Mouse (Mus musculus) liver (tissue): ENCODE data around the gene Cyp39a1.

Source experiments
- DNase-seq: peaks from one replicate; pipeline ENCODE4 v3.0.0-alpha.2; 2020; ENCODE audit warnings: mixed read lengths

Cyp39a1 gene

DNA sequence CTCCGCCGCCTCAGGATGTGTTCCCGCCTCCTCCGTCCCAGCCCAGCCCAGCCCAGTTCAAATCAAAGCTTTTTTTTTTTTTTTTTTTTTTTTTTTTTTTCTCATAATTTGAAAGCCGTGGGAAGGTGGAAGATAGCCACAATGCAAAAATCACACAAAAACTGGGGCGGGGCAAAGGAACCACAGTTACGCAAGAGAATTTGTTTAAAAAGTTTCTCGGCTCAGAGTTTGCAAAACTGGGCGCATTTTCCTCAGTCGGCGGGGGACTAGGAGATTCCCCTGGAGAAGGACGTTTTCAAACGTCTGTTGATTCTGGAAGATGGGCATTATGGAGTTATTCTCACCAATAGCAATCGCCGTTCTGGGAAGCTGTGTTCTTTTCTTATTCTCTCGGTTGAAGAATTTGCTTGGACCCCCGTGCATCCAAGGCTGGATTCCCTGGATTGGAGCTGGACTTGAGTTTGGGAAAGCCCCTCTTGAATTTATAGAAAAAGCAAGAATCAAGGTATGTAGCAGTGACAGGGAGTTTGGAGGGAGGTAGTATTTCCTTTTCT is at the start of gene Cyp39a1:
Gene Cyp39a1, plus strand, starts transcription at position 136 of the 554 bp plus-strand sequence.
- DNase-seq: no peak

DNA sequence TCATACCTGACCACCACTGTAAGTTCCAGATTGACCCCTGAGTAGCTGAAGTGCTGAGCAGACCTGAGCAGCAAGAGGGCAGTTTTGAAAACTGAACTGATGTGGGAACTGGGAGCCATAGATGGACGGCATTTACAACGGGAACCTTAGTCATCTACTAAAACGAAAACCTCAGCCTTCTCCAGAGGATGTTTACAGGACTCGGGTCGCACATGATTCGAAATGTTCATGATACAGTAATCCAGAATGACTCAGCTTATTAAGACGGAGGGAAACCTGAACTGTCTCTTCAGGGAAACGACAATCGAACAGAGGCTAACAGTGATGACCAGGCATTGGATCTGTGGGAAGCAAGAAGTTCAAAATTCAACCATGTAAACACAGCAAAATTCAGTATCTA is 48.1 kb upstream of the Cyp39a1 start:
- DNase-seq: no peak

- DNase-seq: no peak
Observed at GRCm38 (mm10) chr17:43622076-43622475, 45.1 kb upstream of the Cyp39a1 start.

GRCm38 (mm10) chr17:43628246-43628645 is 39.0 kb upstream of the Cyp39a1 start:
- no peak for DNase-seq

- DNase-seq: no peak
Observed at GRCm38 (mm10) chr17:43629026-43629495, 38.2 kb upstream of the Cyp39a1 start.

DNA sequence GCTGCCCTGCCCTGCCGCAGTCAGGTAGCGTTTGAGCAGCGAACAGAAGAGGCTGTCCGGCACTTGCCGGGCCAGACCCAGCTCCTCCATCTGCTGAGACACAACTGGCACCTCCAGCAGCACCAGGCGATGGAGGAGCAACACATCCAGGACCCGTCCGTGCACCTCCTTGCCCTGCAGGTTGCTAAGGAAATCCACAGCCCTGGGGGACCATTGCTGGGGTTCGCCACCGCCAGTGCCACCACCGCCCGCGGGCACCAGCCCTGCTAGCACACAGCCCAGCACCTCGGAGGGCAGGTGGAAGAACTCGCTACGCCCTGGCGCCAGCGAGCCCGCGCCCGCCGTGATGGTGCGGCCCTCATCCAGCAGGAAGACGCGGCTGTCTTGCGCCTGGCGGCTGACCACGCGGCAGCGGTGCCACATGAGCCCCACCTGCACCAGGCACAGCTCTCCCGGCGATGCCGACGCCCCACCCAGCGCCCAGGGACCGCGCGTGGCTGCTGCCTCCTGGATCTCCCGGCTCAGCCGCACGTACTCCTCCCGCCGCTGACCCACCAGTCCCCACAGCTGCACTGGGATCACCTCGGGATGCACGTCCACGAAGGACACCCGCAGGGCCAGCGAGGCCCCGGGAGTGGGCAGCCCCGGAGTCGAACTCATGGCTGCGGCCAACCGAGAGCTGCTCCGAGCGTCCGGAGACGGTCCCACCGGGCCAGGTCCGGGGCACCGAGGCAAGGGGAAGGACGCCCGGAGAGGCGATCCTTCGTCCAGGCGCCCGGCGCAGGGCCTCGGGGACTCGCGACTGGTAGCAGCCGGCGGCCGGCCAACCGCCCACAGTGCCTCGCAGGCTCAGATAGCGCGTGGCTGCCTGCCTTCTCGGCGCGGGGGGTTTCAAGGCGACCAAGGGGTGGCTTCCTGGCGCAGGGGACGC is 37.5 kb upstream of the Cyp39a1 start, which contains the start of gene Tdrd6:
Gene Tdrd6, minus strand, starts transcription at position 804 of the 931 bp plus-strand sequence.
- DNase-seq: no peak

DNA sequence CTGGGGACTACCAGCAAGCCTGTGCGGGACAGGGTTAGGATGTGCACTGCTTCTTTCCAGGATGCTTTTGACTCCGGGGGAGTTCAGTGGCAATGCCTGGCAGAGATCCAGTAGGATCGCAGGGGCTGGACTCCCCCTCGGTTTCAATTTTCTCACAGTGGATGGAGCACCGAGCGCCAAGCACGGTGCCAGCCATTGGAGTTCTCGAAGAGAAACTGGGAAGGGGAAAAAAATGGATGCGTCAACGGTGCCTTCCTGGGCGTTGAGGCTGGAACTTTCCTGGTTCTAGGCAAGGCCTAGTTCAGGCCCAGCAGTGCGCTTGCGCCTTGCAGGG is 36.8 kb upstream of the Cyp39a1 start:
- no peak for DNase-seq

DNA sequence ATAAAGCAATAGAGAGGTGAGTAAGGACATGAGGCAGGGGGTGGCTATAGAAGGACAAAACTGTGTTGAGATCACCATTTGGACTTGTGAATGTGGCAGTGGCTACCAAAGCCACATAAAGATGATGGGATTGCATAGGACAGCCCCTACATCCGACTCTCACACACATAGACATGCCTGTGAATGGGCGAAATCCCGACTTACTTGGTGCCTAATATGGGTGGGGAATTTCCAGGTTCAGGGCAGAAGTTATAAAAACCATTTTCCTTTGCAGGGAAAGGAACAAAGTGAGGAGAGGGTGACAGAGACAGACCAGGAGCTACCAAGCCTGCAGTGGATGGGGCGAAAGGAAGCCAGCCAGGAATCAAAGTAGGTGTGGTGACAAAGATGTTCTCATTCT is 30.1 kb upstream of the Cyp39a1 start:
- DNase-seq: no peak

GRCm38 (mm10) chr17:43640825-43641224 is 26.4 kb upstream of the Cyp39a1 start:
- DNase-seq: no peak

- no peak for DNase-seq
Observed at GRCm38 (mm10) chr17:43643191-43643590, 24.0 kb upstream of the Cyp39a1 start.

GRCm38 (mm10) chr17:43644375-43644774 is 22.9 kb upstream of the Cyp39a1 start:
- no peak for DNase-seq

- DNase-seq: no peak
Observed at GRCm38 (mm10) chr17:43645136-43645535, 22.1 kb upstream of the Cyp39a1 start.

DNA sequence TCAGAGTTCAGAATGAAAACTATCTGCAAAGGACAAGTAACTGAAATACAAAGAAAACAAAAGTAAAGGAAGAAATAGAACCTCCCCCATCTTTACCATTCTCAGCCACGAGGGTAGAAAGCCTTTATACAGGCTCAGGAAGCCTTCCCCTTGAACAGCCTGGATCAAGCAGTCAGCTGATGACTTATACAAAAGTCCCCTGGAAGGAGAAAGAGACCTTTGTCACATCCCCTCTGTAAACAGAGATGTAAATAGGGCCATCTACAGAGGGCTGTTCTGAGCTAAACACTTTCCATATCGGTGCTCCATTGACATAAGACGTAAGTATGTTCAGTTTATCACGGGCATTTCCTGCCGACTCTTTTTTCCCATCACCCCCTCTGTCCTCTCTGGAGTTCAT is 20.3 kb upstream of the Cyp39a1 start:
- DNase-seq: no peak

- no peak for DNase-seq
Observed at GRCm38 (mm10) chr17:43649641-43650436, 17.4 kb upstream of the Cyp39a1 start.

DNA sequence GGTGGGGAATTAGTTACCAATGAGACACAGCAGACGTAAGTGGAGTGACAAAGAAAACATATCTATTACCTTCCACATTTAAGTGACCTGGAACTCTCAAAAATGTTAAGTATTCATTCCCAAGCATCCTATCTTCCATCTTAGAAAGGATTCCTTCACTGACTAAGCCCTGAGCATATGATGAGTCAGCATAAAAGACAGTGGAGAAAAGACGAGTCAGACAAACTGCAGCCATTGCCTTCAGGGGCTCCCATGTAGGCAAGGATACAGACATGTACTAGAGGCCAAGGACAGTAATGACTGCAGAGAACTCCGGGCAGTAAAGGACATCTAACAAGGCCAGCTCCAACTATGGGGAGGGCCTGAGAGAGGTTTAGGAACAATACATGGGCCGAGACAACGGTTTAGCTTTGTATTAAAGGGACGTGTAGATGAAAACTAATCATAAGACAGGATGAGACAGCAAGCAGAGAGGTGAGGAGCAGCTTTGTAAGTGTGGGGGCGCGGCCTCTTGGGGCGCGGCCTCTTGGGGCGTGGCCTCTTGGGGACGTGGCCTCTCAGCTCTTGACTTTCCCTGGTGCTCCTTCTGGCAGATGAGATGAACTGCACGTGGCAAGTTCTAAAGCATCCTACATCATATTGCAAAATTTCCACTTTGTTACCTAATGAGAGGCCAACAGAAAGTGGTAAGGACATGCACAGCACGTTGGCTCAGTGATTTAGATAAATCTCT is 15.7 kb upstream of the Cyp39a1 start:
- peak; percentile 8 for DNase-seq

DNA sequence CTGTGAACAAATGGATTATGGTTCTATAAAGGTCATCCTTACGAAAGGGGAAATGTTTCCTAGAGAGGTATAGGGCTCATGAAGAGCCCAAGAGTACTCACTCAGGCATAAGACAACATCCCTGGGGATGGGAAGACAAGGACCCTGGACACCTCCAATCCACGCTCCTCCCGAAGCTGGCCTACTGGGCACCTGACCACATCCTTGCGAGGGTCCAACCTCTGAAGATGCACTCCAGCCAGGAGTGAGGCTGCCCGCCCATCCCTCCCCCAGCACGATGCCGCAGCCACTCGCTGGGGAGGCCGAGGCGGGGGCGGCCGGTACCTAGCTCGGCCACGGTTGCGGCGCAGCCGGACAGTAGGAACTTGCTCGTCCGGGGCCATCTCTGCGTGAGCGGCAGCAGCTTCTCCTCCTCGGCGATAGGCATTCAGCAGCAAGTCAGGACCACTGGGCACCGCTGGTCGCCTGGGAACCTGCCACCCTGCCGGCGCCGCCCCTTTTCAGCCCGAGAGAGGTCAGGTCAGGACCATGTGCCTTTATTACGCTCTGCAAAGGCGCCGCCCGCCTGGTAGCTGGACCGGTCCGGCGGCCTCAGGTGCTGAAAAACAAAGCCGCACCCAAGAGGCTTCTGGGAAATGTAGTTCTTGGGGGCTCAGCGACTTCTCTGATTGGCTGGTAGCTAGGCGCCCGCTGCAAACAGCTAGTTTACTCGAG is 492 bp upstream of the Cyp39a1 start, which contains the start of gene Slc25a27:
Gene Slc25a27, minus strand, starts transcription at position 639 of the 714 bp plus-strand sequence.
- DNase-seq: peak; percentile 81

DNA sequence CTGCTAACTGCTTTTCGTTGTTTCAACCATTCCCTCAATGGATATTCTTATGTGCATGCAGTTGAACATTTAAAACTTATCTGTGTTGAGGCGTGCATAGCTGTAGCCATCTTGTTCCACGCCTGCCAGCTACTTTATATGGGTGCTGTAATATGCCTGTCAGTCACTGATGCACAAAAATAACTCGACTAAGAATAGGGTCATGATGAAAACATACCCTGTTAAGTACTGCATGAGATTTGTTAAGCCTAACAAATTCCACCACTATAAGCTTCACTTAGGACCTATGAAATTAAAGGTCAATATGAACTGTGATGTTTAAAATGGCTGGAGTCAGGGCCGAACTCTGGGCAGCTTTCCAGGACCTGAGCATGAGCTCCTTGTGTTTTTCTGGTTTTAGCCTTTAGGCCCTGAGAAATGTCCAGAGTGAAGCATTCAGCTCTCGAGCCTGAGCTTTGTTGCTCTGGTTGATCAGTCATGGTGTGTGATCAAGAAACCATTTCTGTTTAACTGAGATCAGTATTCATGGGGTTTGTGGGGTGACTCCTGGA is 2.0 kb downstream of the Cyp39a1 start:
- no peak for DNase-seq

GRCm38 (mm10) chr17:43671907-43672306 is 4.7 kb downstream of the Cyp39a1 start:
- no peak for DNase-seq

GRCm38 (mm10) chr17:43675228-43675627 is 8.0 kb downstream of the Cyp39a1 start:
- DNase-seq: no peak

DNA sequence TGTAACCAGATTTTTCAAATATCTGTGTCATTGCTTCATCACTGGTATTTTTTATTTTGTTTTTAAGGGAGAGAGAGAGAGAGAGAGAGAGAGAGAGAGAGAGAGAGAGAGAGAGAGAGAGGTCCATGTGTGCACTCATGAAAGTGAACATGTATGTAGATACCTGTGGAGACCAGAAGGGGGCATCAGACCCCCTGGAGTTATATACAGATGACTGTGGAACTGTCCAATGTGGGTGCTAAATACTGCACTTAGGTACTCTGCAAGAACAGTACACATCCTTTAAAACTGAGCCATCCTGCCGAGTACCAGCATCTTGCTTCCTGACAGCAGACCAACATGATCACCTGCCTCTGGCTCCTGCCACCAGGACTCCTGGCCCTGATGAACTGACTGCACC is 9.0 kb downstream of the Cyp39a1 start:
- DNase-seq: no peak

- DNase-seq: no peak
Observed at GRCm38 (mm10) chr17:43677317-43677716, 10.1 kb downstream of the Cyp39a1 start.

GRCm38 (mm10) chr17:43684086-43684485 is 16.9 kb downstream of the Cyp39a1 start:
- no peak for DNase-seq
